Mouse (Mus musculus) frontal cortex, postnatal 36 days (tissue): Measurements from ENCODE around the gene Irf2bpl.

Source experiments
- DNase-seq, 2 experiments: peaks; one replicate each; pipeline ENCODE4 v3.0.0; 2022; ENCODE audit warnings: low spot score in 2 of 2

Irf2bpl gene

GRCm38 (mm10) chr12:86884197-86885058 lies at the start of gene Irf2bpl:
Gene Irf2bpl (minus strand): TSS chr12:86884798.
- peak; percentile 97 to 99 for DNase-seq

- DNase-seq: no peak
These were observed 48.0 kb upstream of the Irf2bpl start for GRCm38 (mm10) chr12:86932575-86932952.

DNA sequence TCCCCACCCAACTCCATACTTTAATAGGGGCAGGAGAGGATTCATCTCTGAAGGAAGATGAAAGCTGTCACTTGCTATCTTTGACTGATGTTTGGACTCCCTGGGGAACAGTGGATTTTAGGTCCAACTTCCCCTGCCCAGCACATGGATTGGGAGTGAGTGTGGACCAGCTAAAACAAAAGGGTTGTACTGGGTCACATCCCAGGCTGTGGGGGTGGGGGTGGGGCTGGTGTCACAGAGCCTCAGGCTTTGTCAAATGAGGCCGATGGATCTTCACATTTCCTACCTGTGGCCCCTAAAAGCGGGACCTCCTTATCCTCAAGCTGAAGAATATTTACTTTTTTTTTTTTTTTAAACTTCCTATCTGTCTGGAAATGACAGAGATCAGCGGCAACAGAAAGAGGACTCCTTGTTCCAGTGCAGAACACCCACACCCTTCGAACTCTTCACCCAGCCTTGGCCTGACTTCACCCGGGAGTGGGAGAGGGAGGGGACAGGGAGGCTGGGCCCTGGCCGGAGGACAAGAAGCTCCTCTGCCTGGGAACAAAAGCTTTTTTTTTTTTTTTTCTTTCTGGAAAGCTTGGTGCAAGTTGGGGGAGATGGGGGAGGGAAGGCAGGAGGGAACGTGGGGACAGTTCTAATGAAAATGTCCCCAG lies 47.4 kb upstream of the Irf2bpl start:
- DNase-seq: no peak

DNA sequence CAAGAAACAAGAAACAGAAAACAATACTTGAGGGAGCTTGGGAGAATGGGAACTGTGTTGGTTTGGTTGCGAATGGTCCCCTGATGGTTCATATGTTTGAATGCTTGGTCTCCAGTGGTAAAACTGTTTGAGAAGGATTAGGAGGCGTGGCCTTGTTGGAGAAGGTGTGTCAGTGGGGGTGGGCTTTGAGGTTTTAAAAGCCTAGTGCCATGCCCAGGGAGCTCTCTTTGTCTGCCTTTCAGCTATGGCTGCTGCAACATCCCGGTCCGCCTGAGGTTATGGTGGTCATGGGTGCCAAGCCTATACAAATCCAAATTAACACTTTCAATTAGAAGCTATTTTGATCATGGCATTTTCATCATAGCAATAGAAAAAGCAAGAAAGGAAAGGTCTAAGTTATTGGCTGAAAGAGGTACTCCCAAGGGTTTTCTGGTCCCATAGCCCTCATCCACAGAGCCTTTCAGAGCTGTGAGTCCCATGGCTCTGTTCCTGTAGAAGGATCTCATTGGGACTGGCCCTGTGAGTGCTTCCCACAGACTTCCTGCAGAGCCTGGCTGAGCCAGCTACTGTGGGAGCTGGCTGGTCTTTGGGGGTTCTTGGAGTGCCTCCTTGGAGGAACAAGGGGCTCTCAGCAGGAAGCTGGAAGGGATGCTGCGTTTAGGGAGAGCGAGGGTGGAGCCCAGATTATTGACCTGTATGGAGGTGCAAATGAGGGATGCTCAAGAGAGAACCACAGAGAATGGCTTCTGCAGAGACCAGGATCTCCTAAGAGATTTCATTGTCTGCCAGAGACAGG lies 46.5 kb upstream of the Irf2bpl start:
- DNase-seq: no peak

- DNase-seq: peak; percentile 75 to 80
These were observed 39.2 kb upstream of the Irf2bpl start for GRCm38 (mm10) chr12:86923837-86924236.

- DNase-seq: no peak
These were observed 34.6 kb upstream of the Irf2bpl start for GRCm38 (mm10) chr12:86918983-86919722.

DNA sequence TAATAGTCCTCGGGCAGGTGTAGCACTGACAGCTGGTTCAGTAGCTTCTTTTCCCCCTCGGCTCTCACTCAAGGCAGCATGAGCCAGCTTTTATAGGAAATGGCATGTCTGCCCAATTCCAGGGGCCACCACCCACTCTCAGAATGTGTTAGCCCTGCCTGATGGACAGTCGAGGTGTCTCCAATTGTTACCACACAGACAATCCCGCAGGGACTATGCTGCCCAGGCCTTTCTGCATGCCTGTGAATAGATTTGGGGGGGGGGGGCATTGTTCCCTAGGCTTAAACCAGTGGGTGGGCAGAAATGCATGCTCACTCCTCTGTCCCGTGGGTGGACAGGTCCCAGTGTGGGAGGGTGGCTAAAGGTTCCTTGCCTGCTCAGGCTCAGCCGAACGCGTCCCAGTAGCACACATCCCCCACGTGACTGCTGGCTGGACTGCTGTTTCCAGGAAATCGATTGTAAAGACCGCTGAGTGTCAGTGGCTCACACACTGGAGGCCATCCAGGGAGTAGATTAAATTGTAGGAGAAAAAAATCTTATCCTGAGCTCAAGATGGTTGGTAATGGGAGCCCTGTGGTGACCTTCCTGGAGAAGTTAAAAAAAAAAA lies 33.9 kb upstream of the Irf2bpl start:
- no peak for DNase-seq

DNA sequence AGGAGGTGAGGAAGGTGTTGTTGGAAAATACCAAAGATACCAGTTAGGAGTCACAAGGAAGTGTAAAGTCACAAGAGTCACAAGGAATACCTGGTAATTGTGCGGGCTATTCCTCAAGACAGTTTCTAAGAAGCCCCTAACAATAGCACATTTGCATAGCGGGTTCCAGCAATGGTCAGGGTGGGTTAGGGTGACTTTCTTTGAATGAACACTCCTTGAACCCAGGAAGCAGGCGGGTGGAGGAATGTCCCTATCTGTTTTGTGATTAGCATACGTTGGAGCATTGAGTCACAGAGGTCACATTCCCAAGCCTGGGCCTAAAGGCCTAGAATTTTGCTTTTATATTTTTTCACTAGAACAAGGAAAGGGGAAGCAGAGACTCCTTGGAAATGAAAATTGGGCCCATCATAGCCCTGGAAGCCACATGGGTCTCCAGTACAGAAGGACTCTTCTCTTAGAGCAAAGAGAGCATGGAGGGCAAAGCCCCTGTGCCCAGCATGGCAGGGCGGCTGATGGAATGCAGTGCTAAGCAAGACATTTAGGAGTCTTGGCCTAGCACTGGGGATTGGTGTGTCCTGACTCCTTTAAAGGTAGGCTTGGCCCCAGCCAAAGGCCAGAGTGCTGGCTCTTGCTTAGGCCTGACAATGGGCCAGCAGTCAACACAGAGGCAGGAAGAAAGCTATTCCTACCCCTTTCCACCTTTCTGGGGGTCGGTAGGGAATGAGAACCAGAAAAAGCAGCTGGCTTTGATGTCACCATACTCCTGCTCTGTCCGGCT lies 32.4 kb upstream of the Irf2bpl start:
- no peak for DNase-seq

- no peak for DNase-seq
These were observed 31.0 kb upstream of the Irf2bpl start for GRCm38 (mm10) chr12:86915617-86916016.

- no peak for DNase-seq
These were observed 30.2 kb upstream of the Irf2bpl start for GRCm38 (mm10) chr12:86914756-86915155.

DNA sequence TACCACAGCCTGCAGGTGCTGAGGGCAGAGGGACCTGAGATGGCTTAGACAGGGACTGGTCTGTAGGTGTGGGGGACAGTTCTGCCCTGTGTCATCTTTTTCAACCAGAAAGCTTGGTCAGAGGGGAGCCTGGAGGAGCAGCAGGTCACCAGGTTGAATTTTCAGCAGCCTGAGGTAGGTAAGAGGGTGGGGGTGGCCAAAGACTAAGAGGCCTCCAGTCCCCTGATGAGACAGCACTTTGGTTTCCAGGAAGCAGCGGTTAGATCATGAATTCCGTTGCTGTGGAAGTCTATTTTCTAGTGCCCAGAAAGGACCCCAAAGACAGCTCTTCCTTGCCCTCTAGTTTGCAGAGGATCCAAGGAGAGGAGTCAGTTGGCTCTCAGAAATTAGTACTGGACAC lies 29.8 kb upstream of the Irf2bpl start:
- no peak for DNase-seq

GRCm38 (mm10) chr12:86912335-86913093 lies 27.9 kb upstream of the Irf2bpl start:
- no peak for DNase-seq

DNA sequence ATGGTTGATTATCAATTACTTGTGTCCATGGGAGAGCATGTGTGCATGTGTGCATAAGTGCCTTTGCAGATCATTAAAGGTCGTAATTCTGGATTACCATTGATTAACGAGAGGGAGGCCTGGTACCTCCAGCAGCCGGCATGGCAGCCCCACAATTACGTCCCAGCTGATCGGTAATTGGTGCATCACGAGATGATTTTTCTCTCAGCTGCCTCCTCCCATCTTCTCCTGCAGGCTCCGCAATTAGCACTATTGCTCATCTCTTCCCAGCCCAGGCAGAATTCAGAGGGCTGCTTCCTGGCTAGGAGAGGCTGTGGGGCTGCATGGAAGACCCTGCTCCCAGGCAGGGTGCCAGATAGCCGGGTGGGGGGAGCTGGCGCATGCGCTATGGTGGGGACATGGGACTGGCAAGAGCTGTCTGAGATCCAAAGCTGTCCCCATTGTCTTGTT lies 26.9 kb upstream of the Irf2bpl start:
- DNase-seq: peak in 1 of 2 experiments; percentile 71

GRCm38 (mm10) chr12:86906395-86906794 lies 21.8 kb upstream of the Irf2bpl start:
- DNase-seq: peak; percentile 86 to 89

- DNase-seq: no peak
These were observed 21.3 kb upstream of the Irf2bpl start for GRCm38 (mm10) chr12:86905876-86906275.

DNA sequence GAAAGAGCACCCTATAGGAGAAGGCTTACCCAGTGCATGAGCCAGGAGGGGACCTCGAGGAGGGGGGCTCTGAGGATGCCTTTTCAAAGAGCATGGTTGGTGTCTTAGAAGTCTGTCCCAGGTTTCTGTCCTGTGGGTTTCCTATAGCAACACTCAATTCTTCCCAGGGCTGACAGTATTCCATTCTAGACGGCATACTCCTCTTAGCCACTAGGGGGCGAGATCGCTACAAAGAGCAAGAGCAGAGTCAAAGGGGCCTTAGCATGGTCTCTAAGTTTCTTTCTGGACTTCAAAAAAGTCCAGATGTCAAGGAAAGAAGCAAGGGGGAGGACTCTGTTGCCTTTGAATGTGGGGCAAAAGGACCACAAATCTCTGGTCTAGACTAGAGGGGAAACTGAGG lies 20.6 kb upstream of the Irf2bpl start:
- DNase-seq: no peak

GRCm38 (mm10) chr12:86903828-86904806 lies 19.5 kb upstream of the Irf2bpl start:
- DNase-seq: no peak

GRCm38 (mm10) chr12:86899461-86900179 lies 15.0 kb upstream of the Irf2bpl start:
- DNase-seq: no peak
